9 mouse cellular contexts compared by ENCODE assay signal in the genomic region with DNA sequence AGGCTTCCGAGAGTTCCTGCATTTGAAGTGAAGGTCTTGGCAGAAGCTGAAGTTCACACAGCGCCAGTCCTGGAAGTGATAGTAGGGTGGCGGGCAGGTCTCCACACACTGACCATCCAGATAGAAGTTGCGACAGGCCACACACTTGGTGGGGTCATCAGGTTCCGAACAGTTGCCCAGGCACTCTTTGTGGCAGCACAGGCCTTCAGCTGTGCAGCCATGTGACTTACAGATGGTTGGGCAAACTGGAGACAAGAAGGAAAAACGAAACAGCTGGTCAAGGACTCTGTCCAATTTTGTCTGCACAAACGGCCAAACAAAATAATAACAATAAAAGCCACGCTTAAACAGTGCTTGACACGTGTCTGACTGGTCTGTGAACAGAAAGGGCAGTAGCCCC.
DNase-seq lines count a peak whose midpoint lies in the region; ATAC-seq and TF ChIP-seq lines count a peak whose summit lies in the region.
"Had no signal": no experiment of that assay in that cellular context is flagged by ENCODE, and none has a peak within 500 bp of the region (broad histone marks: within the 10 kb centered on the region; RNA-seq: fewer than 3 reads in every experiment).

No protein-coding gene starts in this region.

- no peak for TF ChIP-seq CTCF in testis, adult 2 months (IDR thresholded peaks at IDR 0.05; ENCODE audit: control insufficient read depth, insufficient read depth, insufficient replicate concordance, low read depth, low read length)

- H3K4me3 ChIP-seq in embryonic facial prominence, embryonic 14.5 days (ENCODE audit: low read depth, low read length), result no peak overlapping the region
- no peak overlapping the region for H3K4me3 ChIP-seq in embryonic facial prominence, embryonic 10.5 days
- H3K4me3 ChIP-seq in testis, adult 2 months (ENCODE audit: control insufficient read depth, low read depth, low read length), result no peak overlapping the region
- H3K4me3 ChIP-seq: midbrain, embryonic 12.5 days had no signal

- H3K4me2 ChIP-seq in embryonic facial prominence, embryonic 14.5 days (ENCODE audit: low read depth, low read length), result no peak overlapping the region
- H3K4me2 ChIP-seq: midbrain, embryonic 12.5 days had no signal

- 0 out of 2 replicates have a peak, but pooled peaks have one; percentile 22 for TF ChIP-seq POLR2A in testis, adult 2 months (IDR thresholded peaks at IDR 0.05; ENCODE audit: control insufficient read depth, low read depth, low read length)

- DNase-seq in embryonic facial prominence, embryonic 14.5 days (ENCODE audit: low spot score), result peak; percentile 35
- DNase-seq in embryonic facial prominence, embryonic 10.5 days (ENCODE audit: low spot score), result no peak
- DNase-seq in testis, postnatal 10 days (ENCODE audit: low spot score), result no peak
- peak; percentile 31 for DNase-seq in heart, postnatal 4 days
- no peak for DNase-seq in natural killer cell, adult 2 months (ENCODE audit: low spot score in 2 of 2)
- no peak for DNase-seq in retina, postnatal 1 day
- DNase-seq in left cerebral cortex, adult 8-10 months (ENCODE audit: low spot score in 2 of 2), result no peak

- 75% methylated on average over 9 of the region's 9 CpGs for WGBS in embryonic facial prominence, embryonic 14.5 days
- 89% methylated on average over 9 of the region's 9 CpGs for WGBS in embryonic facial prominence, embryonic 10.5 days

- H3K4me1 ChIP-seq in embryonic facial prominence, embryonic 14.5 days (ENCODE audit: control insufficient read depth, insufficient read depth, low read length), result peaks cover 2% of the 10 kb centered on the region; the same call in 1 of the 2 replicates
- peaks cover 21% of the 10 kb centered on the region for H3K4me1 ChIP-seq in embryonic facial prominence, embryonic 10.5 days
- H3K4me1 ChIP-seq in testis, adult 2 months (ENCODE audit: control insufficient read depth, insufficient read depth, low read length), result no peaks in the 10 kb centered on the region; the same call in 1 of the 2 replicates
- H3K4me1 ChIP-seq: midbrain, embryonic 12.5 days had no signal

- H3K27ac ChIP-seq in embryonic facial prominence, embryonic 14.5 days (replicated peaks; ENCODE audit: low read depth, low read length), result no peak overlapping the region
- H3K27ac ChIP-seq in embryonic facial prominence, embryonic 10.5 days (replicated peaks), result no peak overlapping the region
- peak overlapping the region; percentile 52 for H3K27ac ChIP-seq in testis, adult 2 months (ENCODE audit: control insufficient read depth, insufficient read depth, low read depth, low read length)
- H3K27ac ChIP-seq: midbrain, embryonic 12.5 days had no signal

- ATAC-seq in embryonic facial prominence, embryonic 14.5 days (ENCODE audit: low read depth), result no peak

- H3K9ac ChIP-seq in embryonic facial prominence, embryonic 14.5 days (ENCODE audit: low read depth, low read length), result no peak overlapping the region
- H3K9ac ChIP-seq: midbrain, embryonic 12.5 days had no signal

- H3K27me3 ChIP-seq in embryonic facial prominence, embryonic 14.5 days (replicated peaks; ENCODE audit: control insufficient read depth, insufficient read depth, low read length), result no peaks in the 10 kb centered on the region
- no peaks in the 10 kb centered on the region for H3K27me3 ChIP-seq in embryonic facial prominence, embryonic 10.5 days (replicated peaks; ENCODE audit: low read depth, poor library complexity, severe bottlenecking)
- H3K27me3 ChIP-seq in testis, adult 2 months (ENCODE audit: control insufficient read depth, insufficient read depth, low read length), result no peaks in the 10 kb centered on the region
- H3K27me3 ChIP-seq: midbrain, embryonic 12.5 days had no signal

- H3K36me3 ChIP-seq in embryonic facial prominence, embryonic 14.5 days (ENCODE audit: control insufficient read depth, insufficient read depth, low read length), result 0 out of 2 replicates have a peak, but pooled peaks cover 8% of the 10 kb centered on the region
- H3K36me3 ChIP-seq in embryonic facial prominence, embryonic 10.5 days (replicated peaks), result peaks cover 18% of the 10 kb centered on the region
- no peaks in the 10 kb centered on the region for H3K36me3 ChIP-seq in testis, adult 2 months (ENCODE audit: control insufficient read depth, insufficient read depth, low read length)

- H3K9me3 ChIP-seq in embryonic facial prominence, embryonic 14.5 days (ENCODE audit: control insufficient read depth, low read length), result no peaks in the 10 kb centered on the region
- no peaks in the 10 kb centered on the region for H3K9me3 ChIP-seq in embryonic facial prominence, embryonic 10.5 days
- H3K9me3 ChIP-seq: midbrain, embryonic 12.5 days had no signal

Comparison
In these comparisons a context has a peak if more than half of its experiments do, and no peak if none do; other contexts are left out.
1. DNase-seq: peak in embryonic facial prominence, embryonic 14.5 days (single experiment) and heart, postnatal 4 days (single experiment); none in embryonic facial prominence, embryonic 10.5 days (single experiment), testis, postnatal 10 days (single experiment), natural killer cell, adult 2 months (0 of 2), retina, postnatal 1 day (single experiment) and left cerebral cortex, adult 8-10 months (0 of 2).